Mouse (Mus musculus): ENCODE results near the gene Cpt2. TPM values are rescaled to one million over a fixed set of nuclear protein-coding genes. Genes with fewer than 3 reads are reported as not detected.

Gene Cpt2
- polyA plus RNA-seq, 1 experiment: not detected

DNA sequence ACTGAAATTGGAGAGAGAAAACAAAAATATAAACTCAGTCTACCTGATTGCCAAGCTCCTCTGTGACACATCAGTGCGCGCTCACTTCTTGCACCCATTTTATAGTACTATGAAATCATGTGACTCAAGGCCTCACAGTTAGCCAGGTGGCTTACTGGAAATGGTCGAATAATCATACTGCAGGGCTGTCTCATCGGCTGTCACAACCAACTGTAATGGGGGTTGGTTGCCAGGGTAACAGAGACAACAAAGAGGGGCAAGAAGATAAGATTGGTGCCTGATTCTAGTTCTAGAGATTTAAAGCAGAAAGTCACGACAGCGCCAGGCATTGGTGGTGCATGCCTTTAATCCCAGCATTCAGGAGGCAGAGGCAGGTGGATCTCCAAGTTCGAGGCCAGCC, 64.4 kb downstream of the Cpt2 start:
- TF ChIP-seq POLR2A (IDR thresholded peaks at IDR 0.05; ENCODE audit: insufficient read depth, low read depth, low read length) (no peak), CTCF (IDR thresholded peaks at IDR 0.05; ENCODE audit: insufficient read depth, low read depth, low read length) (no peak)
- Histone ChIP-seq H3K4me3 (ENCODE audit: insufficient read depth, low read depth, low read length) (no peak overlapping the region), H3K27ac (ENCODE audit: insufficient read depth, low read depth, low read length) (no peak overlapping the region), H3K4me1 (ENCODE audit: control insufficient read depth, insufficient read depth, low read length) (0 out of 2 replicates have a peak, but pooled peaks cover 4% of the 10 kb centered on the region)
- 75% methylated on average over 7 of the region's 7 CpGs for WGBS

DNA sequence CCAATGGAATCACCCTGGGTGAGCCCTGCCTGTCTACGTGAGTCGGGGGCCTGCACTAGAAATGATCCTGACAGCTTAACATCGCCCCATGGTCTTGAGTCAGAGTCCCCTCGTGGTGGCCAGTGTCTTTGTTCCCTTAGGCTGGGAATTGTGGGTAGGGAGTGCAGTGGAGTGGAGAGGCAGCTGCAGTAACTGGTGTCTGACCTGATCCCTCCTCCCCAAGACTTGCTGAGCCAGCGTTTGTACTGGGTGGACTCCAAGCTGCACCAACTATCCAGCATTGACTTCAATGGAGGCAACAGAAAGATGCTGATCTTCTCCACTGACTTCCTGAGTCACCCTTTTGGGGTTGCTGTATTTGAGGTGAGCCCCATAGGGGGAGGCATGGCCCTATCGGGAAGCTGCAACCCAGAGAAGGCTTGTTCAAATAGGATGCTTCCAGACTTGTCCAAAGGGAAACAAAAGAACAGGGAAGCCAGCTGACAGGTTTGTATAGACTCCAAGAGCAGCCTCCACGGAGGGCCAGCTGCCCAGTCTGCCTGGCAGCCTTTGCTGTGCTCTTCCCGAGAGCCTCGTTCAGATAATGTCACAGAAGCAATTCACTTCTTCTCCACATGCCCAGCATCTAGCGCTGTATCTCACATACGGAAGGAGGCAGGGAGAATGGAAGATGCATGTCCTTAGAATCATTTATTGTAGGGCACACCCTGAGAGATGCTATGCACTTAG, 66.3 kb downstream of the Cpt2 start:
- Histone ChIP-seq H3K4me3 (ENCODE audit: insufficient read depth, low read depth, low read length) (no peak overlapping the region), H3K4me1 (ENCODE audit: control insufficient read depth, insufficient read depth, low read length) (0 out of 2 replicates have a peak, but pooled peaks cover 4% of the 10 kb centered on the region), H3K27ac (ENCODE audit: insufficient read depth, low read depth, low read length) (no peak overlapping the region; the same call in 1 of the 2 replicates)
- TF ChIP-seq POLR2A (IDR thresholded peaks at IDR 0.05; ENCODE audit: insufficient read depth, low read depth, low read length) (no peak), CTCF (IDR thresholded peaks at IDR 0.05; ENCODE audit: insufficient read depth, low read depth, low read length) (no peak)
- WGBS: 45% methylated on average over 11 of the region's 11 CpGs

Other genes with a start within 250 kb of the Cpt2 start
- gene Dmrtb1, start 239.4 kb downstream of the Cpt2 start, polyA plus RNA-seq (2012; ENCODE audit: insufficient read depth, insufficient read length, low replicate concordance, missing spikeins): not detected in 2 replicates
- not detected in 2 replicates for gene Lrp8, start 121.3 kb downstream of the Cpt2 start, polyA plus RNA-seq (2012; ENCODE audit: insufficient read depth, insufficient read length, low replicate concordance, missing spikeins)
- not detected in 2 replicates for gene Magoh, start 43.9 kb downstream of the Cpt2 start, polyA plus RNA-seq (2012; ENCODE audit: insufficient read depth, insufficient read length, low replicate concordance, missing spikeins)
- gene 0610037L13Rik, start 33.8 kb downstream of the Cpt2 start, polyA plus RNA-seq (2012; ENCODE audit: insufficient read depth, insufficient read length, low replicate concordance, missing spikeins): not detected in 2 replicates
- gene Slc1a7, start 44.7 kb upstream of the Cpt2 start, polyA plus RNA-seq (2012; ENCODE audit: insufficient read depth, insufficient read length, low replicate concordance, missing spikeins): not detected in 2 replicates
- not detected in 2 replicates for gene Podn, start 172.8 kb upstream of the Cpt2 start, polyA plus RNA-seq (2012; ENCODE audit: insufficient read depth, insufficient read length, low replicate concordance, missing spikeins)
- gene Scp2, start 221.4 kb upstream of the Cpt2 start, polyA plus RNA-seq (2012; ENCODE audit: insufficient read depth, insufficient read length, low replicate concordance, missing spikeins): not detected in 2 replicates
- not detected in 2 replicates for gene Echdc2, start 241.8 kb upstream of the Cpt2 start, polyA plus RNA-seq (2012; ENCODE audit: insufficient read depth, insufficient read length, low replicate concordance, missing spikeins)

Measured in olfactory bulb, adult 2 months (tissue).